Mouse (Mus musculus): Measurements from ENCODE around the gene Nsf. TPM values are rescaled to one million over a fixed set of nuclear protein-coding genes. Genes with fewer than 3 reads are reported as not detected.
"Not testable (repeated sequence)": the region's sequence is repeated elsewhere in the genome, so short reads cannot be mapped to it uniquely, and the experiment has no call there.

Gene Nsf
- total RNA-seq, 4 experiments from 2014 or later = 1,076 to 1,216 (median 1,154) TPM

DNA sequence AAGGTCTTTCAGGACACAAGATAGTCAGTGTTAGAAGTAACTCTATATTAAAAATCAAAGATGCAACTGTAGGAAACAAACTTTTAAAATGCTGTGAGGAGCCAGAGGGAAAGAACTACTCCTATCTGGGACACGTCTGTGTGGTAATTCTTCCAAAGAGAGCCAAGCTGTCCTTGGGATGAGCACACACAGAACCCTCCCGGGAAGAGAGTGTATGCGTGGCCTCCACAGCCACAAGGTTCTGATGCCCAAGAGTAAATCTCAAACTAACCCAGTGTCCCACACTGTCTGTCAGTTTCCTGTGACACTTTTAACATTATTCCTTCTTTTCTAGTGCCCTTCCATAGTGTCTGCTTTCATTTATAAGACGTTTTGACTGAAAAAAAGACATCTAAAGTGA, 57.8 kb downstream of the Nsf start:
- DNase-seq (ENCODE audit: low spot score in 2 of 2) = no peak

DNA sequence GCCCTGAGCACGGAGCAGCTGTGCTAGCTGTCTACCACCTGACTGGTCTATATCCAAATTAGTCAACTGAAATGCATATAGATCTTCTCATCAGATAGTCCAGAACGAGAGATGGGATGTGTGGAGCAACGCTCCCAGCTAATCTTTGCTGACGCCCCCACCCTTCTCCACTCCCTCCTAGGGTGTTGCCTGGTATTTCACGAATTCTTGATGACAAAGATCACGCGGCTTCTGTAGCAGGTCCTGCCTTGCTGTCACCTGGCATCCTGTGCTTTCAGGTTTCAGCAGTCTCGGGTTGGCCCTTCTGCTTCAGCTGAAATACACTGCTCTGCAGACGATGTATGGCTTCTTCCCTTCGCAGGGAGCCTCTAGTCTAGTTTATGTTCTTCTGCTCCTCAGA, 61.0 kb downstream of the Nsf start:
- DNase-seq (ENCODE audit: low spot score in 2 of 2) = no peak

DNA sequence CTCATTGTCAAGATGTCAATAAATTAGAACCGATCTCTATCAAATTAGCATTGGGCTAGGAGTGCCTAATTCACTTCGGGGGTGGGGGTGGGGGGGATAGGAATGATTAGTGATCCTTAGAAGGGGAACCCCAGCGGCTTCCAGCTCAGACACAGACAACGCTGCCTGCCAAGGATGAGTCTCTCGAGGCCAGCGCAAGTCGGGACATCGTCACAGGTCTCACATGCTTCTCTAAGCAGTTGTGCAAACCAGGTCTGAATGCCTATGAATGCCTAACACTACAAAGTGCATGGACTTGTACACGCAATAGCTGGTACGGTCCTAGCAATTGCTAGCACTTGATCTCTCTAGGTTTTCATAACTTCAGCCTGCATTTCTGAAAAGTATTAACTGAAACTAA, 62.1 kb downstream of the Nsf start:
- no peak for DNase-seq (ENCODE audit: low spot score in 2 of 2)

DNA sequence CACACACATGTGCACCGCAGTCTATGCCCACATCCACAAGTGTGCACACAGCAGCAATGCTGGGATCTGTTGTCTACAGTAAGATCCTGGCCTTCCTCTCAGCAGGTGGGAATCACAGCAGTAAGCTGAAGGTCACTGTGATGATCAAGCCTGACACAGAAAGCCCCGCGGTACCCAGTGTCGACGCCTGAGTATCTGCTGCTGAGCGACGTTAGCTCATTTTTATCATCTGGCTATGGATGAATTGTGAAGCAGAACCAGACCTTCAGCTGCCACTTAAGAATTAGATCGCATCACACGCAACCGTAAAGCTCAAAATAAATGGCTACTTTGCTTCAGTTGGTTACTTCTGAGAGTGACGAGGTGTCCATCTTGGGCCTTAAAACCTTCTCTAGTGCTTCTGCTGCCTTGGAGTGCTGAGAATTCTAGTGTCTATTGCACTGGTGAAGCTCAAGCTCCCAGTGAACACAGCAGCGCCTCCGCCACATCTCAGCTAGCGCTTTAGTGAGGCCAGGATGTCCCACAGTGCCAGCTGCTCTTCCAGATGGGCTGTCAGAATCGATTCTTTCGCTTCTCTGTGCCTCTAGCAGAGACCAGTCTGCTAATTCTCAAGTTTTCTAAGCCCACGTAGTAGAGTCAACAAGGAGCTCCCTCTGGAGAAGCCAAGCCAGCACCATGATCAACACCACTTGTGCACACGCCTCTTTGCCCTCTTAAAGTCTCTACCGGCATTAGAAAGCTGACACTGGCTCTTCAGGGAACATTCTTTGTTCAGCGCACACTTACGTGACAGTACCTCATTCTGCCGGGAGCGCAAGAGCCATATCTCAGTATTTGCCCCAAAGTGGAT, 63.3 kb downstream of the Nsf start:
- DNase-seq (ENCODE audit: low spot score in 2 of 2) = peak; percentile 43 to 63

DNA sequence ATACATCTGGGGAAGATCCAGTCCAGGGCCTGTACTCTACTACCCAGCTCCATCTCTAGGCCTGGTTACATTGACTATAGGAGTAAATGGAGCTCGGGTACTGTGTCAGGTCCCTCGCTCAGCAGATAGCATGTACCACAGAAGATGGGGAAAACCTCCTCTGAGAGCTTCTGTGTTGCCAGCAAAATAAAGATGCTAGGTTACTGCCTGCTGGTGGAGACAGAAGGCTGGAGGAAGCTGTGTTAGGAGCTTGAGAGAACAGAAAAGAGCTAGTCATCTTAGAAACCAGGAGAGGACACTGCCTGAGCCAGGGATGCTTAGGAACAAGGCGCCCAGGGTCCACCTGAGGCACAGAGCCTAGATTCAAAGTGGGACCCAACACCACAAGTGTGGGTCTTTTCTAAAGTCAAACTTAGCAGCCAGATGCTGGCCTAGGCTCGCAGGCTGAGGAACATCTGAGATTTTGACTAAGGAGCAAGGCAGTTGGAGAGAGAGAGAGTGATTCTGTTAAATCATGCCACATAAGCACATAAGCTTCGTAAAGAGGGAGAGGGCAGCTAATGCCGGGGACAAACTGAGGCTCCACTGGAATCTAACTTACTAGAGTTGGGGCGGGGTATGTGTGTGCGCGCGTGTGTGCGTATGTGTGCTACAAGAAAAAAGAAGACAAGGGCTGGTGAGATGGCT, 66.0 kb downstream of the Nsf start:
- no peak for DNase-seq (ENCODE audit: low spot score in 2 of 2)

DNA sequence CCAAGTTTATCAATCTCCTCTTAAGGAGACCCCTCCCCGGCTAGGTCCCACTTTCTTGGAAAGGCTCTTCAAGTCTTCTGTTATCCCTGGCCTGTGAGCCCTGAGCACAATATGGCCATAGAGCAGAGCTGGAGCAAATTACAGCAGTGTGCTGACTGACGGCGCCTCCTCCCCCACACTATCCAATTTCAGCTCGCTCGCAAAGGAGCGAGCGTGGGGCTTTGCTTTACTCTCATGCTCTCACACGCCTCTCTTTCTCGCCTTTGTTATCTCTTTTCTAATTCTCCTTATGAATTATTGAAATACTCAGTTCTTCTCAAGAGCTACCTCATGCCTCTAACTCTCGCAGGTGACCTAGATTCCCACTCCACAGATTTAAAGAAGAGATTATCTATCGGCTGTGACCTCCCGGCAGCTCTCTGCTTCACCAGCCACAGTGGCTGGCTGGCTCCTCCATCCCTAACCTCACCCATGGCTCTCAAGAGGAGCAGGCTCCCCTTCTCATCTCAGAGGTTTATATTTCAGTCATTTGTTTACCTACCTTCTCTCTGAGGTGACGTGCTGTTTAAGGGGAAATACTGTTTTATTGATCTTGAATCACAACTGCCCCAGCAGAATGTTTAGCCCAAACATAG, 69.0 kb downstream of the Nsf start:
- DNase-seq (ENCODE audit: low spot score in 2 of 2) = no peak

DNA sequence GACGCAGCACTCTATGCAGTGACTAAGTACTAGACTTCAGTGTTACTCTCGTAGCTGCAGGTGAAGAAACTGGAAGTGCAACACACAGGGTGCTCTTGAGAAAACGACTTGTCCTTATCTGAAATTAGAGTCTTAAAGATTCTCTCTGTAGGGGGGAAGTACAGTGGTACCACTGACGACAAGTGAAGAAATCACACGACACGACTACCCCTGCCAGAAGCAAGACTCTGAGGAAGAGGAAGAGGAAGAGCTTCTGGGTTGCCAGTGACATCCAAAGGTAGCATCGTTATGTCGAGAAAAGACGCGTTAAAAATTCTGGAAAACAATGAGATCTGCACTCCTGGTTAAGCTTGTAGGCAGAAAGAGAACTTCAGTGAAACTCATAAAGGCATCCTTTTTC, 70.1 kb downstream of the Nsf start:
- DNase-seq (ENCODE audit: low spot score in 2 of 2) = no peak

DNA sequence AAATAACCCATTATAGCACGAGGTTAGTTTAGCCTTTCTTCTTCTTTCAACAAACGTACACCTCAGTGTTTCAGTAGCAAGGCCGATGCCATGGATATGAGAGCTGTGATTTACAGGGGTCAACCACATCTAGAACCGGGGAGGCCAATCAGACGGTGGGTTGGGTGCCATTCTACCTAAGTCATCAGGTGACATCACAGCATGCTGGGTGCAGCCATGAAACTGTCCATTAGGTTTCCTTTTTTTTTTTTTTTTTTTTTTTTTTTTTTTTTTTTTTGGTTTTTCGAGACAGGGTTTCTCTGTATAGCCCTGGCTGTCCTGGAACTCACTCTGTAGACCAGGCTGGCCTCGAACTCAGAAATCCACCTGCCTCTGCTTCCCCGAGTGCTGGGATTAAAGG, 74.4 kb downstream of the Nsf start:
- not testable (repeated sequence) for DNase-seq (ENCODE audit: low spot score in 2 of 2)

DNA sequence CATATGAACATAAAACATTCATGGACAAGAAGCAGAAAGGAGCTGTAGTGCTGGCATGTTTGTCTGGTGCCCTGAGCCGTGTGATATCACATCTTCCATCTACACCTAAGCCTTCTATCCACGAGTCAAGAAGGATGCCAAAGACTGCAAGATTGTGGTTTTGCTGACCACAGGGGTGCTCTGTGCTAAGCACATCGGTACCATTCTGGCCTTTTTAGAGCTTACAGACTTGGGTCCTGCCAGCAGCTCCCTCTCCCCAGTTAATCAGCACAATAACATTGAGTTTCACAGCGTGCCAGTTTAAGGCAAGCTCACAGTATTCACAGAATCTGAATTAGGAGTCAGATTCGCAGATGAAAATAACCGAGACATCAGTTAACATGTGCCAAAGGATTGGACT, 75.4 kb downstream of the Nsf start:
- DNase-seq (ENCODE audit: low spot score in 2 of 2) = no peak

DNA sequence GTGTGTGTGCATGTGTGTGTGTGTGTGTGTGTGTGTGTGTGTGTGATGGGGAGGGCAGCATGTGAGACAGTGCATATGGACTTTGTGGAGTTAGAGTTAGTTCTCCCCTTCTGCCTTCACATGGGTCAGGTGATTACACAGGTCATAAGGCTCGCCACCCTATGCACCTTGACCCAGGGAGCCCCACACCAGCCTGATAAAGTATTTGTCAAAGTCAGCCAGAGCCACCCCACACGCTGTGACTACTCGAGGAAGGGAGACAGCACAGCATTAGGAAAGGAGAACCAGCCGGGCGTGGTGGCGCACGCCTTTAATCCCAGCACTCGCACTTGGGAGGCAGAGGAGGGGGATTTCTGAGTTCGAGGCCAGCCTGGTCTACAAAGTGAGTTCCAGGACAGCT, 83.5 kb downstream of the Nsf start:
- DNase-seq (ENCODE audit: low spot score in 2 of 2) = no peak

DNA sequence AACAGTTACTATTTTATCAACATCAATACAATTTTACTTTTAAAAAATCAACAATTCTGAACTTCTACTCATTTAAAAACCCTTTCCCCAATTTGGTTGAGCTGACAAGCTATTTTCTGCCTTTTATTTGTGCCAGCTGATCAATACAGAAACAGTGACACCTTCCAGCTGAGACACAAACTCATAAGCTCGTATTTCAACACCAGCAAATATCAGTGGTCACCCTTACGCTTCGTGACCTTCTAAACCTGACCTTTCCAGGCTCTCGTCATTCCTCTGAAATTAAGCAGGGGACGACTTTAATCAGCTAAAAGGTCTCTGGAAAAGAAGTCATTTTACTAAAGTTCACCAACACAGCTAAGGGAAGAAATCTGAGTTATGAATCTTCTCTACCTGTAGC, 86.2 kb downstream of the Nsf start:
- DNase-seq (ENCODE audit: low spot score in 2 of 2) = no peak

DNA sequence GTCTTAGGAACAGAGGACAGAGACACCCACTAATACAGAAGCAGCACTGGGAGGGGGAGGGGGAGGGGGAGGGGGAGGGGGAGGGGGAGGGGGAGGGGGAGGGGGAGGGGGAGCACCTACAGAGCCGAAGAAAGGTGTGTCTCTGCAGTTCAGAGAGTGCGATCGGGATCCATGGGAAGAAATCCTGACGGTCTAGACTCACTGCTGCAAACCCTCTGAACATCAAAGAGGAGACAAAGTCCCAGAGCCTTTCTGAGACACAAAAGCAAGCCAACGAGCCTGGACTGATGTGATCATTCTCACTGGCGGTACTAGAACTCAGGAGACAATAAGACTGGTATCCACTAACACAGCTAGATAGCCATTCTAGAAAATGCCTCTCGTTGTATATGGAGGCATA, 88.5 kb downstream of the Nsf start:
- DNase-seq (ENCODE audit: low spot score in 2 of 2) = no peak

DNA sequence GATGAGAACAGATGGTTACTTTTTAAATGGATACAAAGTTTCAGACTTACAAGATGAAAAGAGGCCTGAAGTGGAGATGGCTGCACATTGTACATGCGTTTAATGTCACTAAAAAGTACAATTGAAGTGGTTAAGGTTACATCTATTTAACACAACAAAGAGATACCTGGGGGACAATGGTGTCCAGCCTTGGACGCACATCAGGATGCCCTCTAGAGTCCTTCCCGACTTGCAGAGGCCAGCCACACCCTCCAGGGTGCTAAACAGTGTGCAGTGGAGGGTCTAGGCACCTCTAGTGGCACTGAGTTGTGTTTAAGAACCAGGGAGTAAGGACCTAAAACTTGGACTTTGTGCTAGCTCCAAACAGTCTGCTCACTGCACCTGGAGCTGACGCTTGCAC, 89.4 kb downstream of the Nsf start:
- no peak for DNase-seq (ENCODE audit: low spot score in 2 of 2)

DNA sequence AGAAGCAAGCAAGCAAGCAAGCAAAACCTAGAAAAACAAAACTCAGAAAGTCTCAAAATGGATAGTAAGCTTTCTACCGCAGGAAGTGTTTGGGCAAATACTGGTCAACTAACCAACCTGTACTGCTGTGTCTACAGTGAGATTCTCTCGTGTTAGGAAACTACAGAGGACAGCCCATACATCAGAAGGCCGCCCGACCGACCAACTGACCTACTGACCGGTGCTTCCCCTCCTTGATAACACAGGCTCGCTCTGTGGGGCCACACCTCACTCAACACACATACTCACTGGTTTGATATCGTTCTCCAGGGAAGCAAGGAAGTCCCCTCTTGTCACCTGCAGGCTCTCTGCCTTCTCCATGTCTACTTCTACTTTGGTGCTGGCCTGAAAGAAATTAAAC, 90.9 kb downstream of the Nsf start:
- no peak for DNase-seq (ENCODE audit: low spot score in 2 of 2)

DNA sequence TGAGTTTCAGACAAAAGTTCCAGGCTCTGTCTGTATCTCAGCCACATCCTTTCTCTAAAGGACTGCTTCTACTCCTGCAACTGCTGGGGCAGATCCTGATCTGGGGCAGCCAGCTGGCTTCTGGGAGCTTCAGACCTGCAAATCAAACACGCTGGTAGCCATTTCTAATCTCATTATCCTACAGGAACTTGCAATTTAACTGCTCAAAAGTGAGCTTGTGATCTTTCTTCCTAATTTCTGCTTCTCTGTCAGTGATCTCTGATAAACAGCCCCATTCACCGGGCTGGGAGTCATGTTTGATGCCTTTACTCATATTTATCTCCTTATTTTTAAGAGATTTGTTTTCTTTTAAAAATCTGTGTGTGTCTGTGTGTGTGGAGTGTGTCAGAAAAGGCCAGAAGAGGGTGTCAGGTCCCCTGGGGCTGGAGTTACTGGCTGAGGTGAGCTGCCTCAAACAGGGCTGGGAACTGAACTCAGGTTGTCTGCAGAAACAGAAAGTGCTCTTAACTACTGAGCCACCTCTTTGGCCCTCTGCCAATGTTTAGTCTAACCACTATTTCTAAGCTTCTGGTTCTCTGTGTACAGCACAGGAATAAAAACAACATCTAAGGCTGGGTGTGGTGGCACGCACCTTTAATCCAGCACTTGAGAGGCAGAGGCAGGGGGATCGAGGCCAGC, 93.8 kb downstream of the Nsf start:
- DNase-seq (ENCODE audit: low spot score in 2 of 2) = no peak

DNA sequence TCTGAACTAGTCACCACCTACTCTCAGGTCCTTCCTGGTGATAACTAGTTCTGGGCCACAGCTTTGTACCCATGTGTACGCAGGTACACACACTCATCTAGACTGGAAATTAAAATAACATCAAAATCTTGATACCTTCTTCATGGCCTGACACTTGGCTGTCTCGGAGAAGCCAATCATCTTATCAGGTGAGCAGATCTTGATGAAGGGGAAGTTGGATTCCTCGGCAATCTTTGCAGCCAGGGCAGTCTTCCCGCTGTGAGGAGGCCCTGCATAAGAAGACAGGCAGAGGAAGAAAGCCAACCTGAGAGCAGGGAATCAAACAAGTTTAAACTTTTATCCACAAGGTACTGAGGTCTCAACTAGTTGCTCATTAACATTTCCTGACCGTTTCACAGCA, 95.1 kb downstream of the Nsf start:
- DNase-seq (ENCODE audit: low spot score in 2 of 2) = no peak

DNA sequence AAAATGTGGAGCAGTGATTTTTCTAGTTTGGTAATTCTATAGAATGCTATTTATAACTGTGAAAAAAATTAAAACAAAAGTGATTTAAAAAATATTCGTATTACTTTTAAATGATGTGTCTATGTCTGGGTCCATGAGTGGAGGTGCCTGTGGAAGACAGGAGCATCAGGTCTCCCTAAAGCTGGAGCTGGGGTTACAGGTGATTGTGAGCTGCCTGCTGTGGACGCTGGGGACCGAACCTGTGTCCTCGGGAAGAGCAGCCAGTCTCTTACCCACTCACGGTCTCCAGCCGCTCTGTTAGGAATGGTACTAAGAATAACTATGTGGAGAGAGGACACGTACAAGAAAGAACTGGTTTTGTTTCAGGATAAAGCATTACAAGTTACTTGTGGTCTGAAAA, 97.2 kb downstream of the Nsf start:
- DNase-seq (ENCODE audit: low spot score in 2 of 2) = no peak

DNA sequence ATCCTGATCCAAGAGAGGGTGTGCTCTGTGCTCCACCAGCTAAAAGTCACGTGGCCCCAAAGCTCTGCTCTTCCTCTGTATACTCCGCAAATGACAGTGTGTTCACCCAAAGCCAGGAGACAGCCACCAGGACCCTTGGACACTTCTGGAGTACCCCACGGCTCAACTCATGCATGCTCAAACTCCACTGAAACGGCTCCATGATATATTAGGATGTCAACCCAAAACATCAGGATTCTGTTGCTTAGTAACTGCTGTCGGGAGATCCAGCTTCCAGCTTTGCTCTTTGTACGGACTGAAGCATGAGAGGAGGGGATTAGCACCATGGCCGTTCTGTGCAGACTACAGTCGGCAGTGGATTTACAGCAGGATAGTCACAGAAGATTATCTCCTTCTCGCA, 99.6 kb downstream of the Nsf start:
- no peak for DNase-seq (ENCODE audit: low spot score in 2 of 2)

DNA sequence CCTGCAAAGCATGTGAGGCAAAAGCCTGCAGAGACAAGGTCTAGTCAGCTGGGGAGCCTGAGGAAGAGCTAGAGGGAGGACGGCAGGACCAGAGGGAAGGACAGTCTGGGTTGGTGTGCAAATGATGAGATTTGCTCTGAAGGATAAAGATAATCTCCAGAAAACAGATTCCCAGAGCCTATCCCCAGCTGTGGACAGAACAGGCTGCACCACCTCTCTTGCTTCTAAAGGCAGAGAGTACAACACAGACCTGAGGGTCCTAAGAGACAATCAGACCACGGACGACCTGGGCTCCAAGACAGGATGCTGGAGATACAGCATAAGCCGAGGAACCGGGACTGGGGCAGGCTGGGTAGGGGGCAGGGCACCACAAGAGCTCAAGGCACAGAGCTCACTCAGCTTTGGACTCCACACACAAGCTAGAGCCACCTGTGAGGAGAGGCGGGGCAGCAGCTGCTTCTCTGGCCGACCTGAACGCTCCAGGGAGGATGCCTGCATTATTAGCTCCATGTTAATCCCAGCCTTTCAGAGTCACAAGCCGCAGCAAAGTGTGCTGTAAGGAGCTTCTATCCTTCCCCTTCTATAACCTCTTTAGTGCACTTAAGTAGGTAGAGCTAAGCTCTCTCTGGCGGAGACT, 100.5 kb downstream of the Nsf start:
- no peak for DNase-seq (ENCODE audit: low spot score in 2 of 2)

DNA sequence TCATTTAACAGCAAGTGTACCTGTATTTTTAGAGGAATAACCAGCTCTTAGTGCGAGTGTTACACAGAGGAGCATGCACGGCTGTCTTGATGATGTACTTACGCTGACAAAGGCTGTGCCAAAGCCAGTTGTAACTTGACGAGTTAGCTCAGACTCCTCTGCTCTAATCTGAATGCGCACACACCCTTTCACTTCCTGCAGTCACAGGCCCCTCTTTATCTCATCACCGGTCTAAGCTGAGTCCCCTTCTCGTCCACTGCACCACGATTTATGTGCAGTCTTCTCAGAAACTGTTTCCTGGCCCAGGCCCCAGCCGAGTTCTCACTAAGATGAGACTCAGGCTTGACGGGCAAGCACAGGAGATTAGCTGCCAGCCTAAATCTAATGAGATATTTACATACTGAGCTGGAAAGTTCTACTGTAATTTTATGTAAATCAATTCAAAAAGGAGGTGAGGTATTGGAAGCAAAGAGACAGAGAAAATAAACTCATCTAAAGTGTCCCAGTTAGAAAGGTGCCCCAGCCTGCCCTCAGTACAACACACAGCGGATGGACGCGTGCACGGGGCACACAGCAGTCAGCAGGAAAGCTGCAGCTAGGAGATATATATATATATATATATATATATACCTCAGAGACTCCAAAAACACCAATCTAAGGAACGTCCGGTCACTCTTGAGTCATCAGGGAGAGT, 101.1 kb downstream of the Nsf start:
- DNase-seq (ENCODE audit: low spot score in 2 of 2) = no peak

DNA sequence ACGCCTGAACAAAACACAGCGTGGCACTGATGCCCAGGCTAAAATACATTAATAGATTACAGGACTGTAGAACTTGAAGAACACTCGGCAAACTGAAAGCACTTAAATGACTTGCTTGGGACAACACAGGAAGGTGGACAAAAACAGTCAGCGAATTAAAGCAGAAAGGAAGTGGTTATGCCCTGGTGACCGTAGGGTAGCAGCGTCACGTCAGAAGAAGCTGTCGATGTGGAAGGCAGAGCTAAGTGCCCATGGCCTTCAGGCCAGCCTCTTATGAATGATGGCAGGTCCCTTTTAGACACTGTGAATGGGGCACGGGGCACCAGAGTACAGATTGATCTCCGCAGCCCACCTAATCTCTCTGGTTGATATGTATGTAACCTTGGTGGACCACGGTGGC, 105.6 kb downstream of the Nsf start:
- DNase-seq (ENCODE audit: low spot score in 2 of 2) = no peak

All from layer of hippocampus, adult 8-10 months (tissue).